Mouse (Mus musculus): ENCODE measurements around the gene Pga5.

DNA sequence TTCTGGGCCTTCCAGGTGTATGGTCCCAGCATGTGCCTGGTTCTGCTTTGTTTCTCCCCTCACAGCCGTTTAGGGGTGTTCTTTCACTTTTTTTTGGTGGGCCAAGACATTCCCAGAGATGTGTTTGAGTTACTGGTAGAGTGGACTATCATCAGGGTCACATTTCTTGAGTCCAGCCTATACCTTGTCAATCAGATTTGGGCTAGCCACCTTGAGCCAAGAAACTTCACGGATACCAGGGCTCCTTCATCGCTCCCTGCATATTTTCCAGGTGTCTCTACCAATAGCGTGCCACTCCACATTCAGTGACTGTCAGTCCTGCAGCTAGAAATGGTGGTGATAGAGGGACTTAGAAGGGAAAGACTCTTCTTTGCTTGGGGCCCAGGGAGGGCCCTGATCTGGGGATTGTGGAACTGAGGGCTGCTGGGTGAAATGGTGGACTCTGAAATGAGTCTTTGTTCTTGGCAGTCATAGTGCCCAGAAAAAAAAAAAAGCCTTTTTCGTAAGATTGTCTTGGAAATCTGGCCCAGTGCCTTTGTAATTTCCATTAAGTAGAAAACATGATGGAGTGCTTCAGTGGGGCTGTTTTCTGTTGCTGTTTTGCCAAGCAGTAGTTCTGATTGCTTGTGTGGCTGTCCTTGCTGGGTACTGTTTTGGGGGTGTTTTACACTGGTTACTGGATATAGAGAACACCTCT, 11.7 kb upstream of the Pga5 start:
- TF ChIP-seq CTCF (IDR thresholded peaks at IDR 0.05; ENCODE audit: insufficient read depth, low read depth, low read length) (no peak), POLR2A (IDR thresholded peaks at IDR 0.05; ENCODE audit: insufficient read depth, low read depth, low read length) (no peak)
